Mouse (Mus musculus) spleen, adult 2 months (tissue): ENCODE results near the gene Cers5. TPM values are rescaled to one million over a fixed set of nuclear protein-coding genes. Genes with fewer than 3 reads are reported as not detected.

Source experiments
- DNase-seq, 2 experiments: peaks; one replicate each; pipeline versions ENCODE4 v3.0.0 to v3.0.0-alpha.2; 2012 to 2021; ENCODE audit warnings: low spot score in 2 of 2, low read depth in 1 of 2
- H3K27ac ChIP-seq: fragments of 200-500 bp; 2 replicates; pipeline ENCODE4 v1.5.1; 2012; ENCODE audit warnings: low read length, inconsistent platforms; ENCODE audit not compliant: insufficient read depth
- H3K27me3 ChIP-seq: fragments of 200-500 bp; 2 replicates; pipeline ENCODE4 v1.6.1; 2012; ENCODE audit warnings: mild to moderate bottlenecking, moderate library complexity, low read length, inconsistent platforms; ENCODE audit not compliant: control insufficient read depth, insufficient read depth
- H3K36me3 ChIP-seq: fragments of 200-500 bp; 2 replicates; pipeline ENCODE4 v1.6.1; 2012; ENCODE audit warnings: mild to moderate bottlenecking, low read length, inconsistent platforms; ENCODE audit not compliant: control insufficient read depth, insufficient read depth
- H3K4me1 ChIP-seq: fragments of 200-500 bp; 2 replicates; pipeline ENCODE4 v1.6.1; 2011; ENCODE audit warnings: inconsistent platforms; ENCODE audit not compliant: control insufficient read depth, insufficient read depth, insufficient read length
- H3K4me3 ChIP-seq: fragments of 200-500 bp; 2 replicates; pipeline ENCODE4 v1.5.1; 2011; ENCODE audit warnings: mild to moderate bottlenecking, inconsistent platforms; ENCODE audit not compliant: insufficient read depth, insufficient read length; ENCODE audit errors: extremely low read depth
- CTCF ChIP-seq: fragments of 200-500 bp; IDR thresholded peaks from 2 replicates; pipeline ENCODE4 v1.5.1; 2011; ENCODE audit warnings: mild to moderate bottlenecking, inconsistent platforms; ENCODE audit not compliant: insufficient read depth, insufficient read length, insufficient replicate concordance; ENCODE audit errors: extremely low read depth
- POLR2A ChIP-seq: fragments of 200-500 bp; IDR thresholded peaks from 2 replicates; pipeline ENCODE4 v1.6.1; 2011; ENCODE audit warnings: low read depth, low read length, inconsistent platforms
- WGBS: fragments of 180-500 bp; shearing (Covaris S2); methylation state at CpG from one replicate; pipeline ENCODE4 v1.1.7; 2018; 5-methylcytosine and 5-hydroxymethylcytosine counted together
- polyA plus RNA-seq: library from polyadenylated mRNA; depleted of rRNA; stranded (reverse); fragments of >200 nt; gene quantifications from 2 replicates; pipeline ENCODE4 v1.2.3, GENCODE M21; 2012

Cers5 gene
- polyA plus RNA-seq, 1 experiment = 30.0 TPM

DNA sequence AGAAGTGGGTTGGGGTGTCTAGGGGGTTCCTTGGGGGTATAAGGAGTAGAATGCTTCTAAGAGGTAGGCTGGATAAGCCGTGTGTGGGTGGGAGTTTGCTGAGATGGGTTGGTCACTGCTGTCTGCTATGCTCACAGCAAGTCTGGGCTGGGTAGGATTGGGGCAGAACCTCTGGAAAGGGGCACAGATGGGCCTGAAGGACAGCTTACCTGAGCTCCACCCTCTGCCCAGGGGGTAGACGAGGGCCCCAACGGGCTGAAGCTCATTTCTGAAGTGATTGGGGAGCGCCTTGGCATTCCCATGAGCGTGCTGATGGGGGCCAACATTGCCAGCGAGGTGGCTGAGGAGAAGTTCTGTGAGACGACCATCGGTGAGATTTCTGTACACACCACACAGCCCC lies 52.8 kb downstream of the Cers5 start:
- no peak overlapping the region for H3K4me3 ChIP-seq
- peaks cover 8% of the 10 kb centered on the region; the same call in 1 of the 2 replicates for H3K4me1 ChIP-seq
- H3K27ac ChIP-seq = no peak overlapping the region
- WGBS = 86% methylated on average over 8 of the region's 8 CpGs
- DNase-seq = no peak
- TF ChIP-seq POLR2A (no peak), CTCF (no peak)
- H3K27me3 ChIP-seq = no peaks in the 10 kb centered on the region
- no peaks in the 10 kb centered on the region for H3K36me3 ChIP-seq

DNA sequence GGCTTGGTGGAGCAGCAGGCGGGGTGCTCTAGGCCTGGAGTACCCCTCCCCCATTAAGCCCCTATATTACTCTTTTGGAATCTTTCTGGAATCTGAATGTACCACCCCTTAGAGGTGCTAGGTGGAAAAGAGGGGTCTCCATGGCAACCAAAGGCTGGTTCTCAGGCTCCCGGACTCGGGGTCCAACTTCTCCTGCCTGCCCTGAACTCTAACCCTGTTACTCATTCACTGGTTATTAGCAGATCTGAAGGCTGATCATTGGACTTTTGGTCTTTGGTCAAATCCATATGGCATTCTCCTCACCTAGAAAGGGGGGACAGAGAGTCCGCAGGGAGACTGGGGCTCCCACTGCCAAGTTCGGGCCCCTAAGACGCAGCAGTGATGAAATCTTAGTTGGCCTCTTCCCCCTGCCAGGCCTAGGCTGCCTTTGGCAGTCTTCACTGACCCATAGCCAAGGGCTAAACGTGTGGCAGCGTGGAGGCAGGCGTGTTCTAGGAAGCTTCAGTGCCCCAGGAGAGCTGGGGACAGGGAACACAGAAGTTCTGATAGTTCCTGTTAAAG lies 54.1 kb downstream of the Cers5 start:
- Histone ChIP-seq H3K27ac (no peak overlapping the region), H3K36me3 (no peaks in the 10 kb centered on the region), H3K27me3 (no peaks in the 10 kb centered on the region), H3K4me1 (no peaks in the 10 kb centered on the region), H3K4me3 (no peak overlapping the region)
- WGBS = 83% methylated on average over 9 of the region's 9 CpGs
- no peak for DNase-seq
- TF ChIP-seq POLR2A (no peak), CTCF (no peak)

DNA sequence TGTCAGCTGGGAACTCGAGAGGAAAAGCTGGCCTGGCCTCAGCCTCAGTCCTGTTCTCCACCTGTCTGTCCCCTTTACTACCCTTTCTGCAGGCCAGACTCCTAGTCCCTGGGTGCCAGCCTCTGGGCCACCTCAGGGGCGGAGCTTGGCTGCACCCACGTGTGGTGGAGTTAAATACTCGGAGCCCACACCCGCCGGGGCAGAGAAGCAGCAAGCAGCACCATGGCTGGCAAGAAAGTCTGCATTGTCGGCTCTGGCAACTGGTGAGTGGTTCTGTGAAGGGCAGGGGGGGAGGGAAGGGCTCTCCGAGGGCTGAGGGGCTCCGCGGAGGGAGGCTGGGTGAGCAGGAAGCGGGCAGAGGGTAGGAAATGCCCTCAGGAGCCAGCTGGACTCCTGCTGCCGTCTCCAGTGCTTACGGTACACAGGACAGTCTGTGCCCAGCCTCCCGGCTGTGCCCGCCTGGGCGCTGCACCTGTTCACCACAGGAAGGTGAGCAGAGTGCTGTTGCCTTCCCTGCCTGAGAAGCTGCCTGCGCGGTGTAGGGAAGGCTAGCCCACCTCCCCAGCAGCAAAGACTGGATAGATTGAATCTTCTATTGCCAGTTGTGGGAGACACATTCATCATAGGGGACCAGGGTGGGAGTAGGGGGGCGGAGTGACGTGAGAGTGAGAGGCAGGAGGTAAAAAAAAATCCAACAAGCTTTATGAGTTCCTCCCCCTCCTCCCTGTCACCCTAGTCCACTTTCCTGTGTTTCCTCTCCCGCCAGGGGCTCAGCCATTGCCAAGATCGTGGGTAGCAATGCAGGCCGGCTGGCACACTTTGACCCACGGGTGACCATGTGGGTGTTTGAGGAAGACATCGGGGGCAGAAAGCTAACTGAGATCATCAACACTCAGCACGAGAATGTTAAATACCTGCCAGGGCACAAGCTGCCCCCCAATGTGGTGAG lies 55.0 kb downstream of the Cers5 start, which contains the start of gene Gpd1:
TSS of gene Gpd1 (plus strand) at position 130 of the 949 bp plus-strand sequence.
- no peaks in the 10 kb centered on the region for H3K27me3 ChIP-seq

DNA sequence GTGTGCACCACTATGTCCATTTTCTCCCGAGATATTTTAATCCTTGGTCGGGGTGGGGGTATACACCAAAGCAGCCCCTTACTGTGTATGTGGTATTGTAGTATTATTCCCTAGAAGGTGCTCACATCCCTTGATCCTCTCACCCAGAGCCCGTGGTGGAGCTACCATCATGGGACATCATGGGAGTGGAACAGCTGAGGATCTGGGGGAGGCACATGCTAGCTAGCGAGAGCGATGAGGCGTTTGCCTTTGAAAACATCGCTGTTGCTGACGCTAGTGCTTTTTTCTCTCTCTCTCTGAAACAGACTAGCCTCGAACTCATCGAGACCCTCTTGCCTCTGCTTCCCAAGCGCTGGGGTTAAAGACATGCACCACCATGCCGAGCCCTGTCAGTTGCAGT lies 55.9 kb downstream of the Cers5 start:
- no peak for DNase-seq
- Histone ChIP-seq H3K27ac (no peak overlapping the region), H3K36me3 (peaks cover 7% of the 10 kb centered on the region; the same call in 1 of the 2 replicates), H3K4me1 (no peaks in the 10 kb centered on the region), H3K27me3 (no peaks in the 10 kb centered on the region), H3K4me3 (no peak overlapping the region)
- WGBS = 91% methylated on average over 12 of the region's 12 CpGs
- no peak for TF ChIP-seq POLR2A
- TF ChIP-seq CTCF = no peak

More for the DNA sequence above, 55.0 kb downstream of the Cers5 start, which contains the start of gene Gpd1:
- Histone ChIP-seq H3K27ac (no peak within 1 kb of the TSS), H3K4me1 (no peaks in the 10 kb centered on the region), H3K4me3 (no peak within 1 kb of the TSS; the same call in 1 of the 2 replicates), H3K36me3 (peaks cover under 1% of the 10 kb centered on the region; the same call in 1 of the 2 replicates)
- DNase-seq = no peak
- TF ChIP-seq CTCF (no peak), POLR2A (no peak)
- 16% methylated on average over 26 of the region's 26 CpGs for WGBS

DNA sequence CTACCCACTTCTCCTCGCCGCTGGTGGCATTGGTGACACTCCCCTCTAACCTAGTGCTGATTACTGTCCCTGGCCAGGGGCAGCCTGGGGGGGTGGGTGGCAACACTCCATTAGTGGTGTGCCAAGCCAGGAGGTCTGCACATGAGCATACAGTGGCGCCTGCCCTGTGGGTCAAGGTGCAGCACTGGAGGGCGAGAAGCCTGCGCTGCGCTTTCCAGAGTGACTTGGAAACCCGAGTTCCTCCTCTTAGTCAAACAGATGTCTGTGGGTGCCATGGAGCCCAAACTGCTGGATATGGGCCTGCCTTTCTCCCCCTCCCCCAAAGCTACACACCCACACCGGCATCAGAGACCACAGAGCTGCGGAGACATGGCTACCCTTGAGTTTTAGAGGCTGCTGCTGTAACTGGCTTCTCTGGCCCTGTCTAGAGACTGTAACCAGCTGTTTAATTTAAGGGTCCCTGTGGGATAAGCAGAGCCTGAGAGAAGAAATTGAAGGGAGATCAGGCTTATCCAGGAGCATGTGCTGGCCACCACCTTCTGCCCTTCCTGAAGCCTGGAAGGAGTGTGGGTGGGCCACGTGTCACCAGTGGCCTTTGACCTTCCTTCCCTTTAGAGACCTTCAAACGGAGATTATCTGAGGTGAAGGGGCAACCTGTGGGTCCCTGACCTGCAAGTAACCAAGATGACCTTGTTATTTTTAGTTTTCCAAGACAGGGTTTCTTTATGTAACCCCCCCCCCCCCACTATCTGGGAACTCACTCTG lies 56.5 kb downstream of the Cers5 start:
- no peak overlapping the region for H3K4me3 ChIP-seq
- H3K27me3 ChIP-seq = no peaks in the 10 kb centered on the region
- 82% methylated on average over 11 of the region's 11 CpGs for WGBS
- no peaks in the 10 kb centered on the region for H3K4me1 ChIP-seq
- no peak overlapping the region for H3K27ac ChIP-seq
- peaks cover 11% of the 10 kb centered on the region for H3K36me3 ChIP-seq
- no peak for DNase-seq
- no peak for TF ChIP-seq POLR2A

DNA sequence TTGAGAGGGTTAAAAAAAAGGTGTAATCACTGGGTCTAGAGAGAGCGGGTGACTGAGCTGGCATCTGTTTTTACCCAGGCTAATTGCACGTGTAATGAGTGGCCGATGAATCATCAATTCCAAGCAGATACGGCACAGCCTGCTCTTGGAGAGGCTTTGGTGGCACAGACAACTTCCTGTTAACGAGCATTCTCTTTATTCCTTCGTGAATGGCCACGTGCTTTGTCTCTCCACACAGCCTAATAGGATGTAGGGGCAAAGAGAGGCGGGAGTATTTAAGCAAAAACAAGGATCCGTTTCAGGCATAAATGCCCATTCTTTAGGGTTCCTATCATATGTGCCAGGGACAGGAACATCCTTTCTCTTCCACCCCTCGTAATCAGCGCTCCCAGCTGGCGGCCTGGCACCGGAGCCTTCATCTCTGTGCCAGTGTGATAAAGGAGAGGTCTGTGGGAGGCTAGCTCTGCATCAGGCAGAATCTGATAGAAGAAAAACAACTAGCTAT lies 57.3 kb downstream of the Cers5 start:
- 76% methylated on average over 13 of the region's 13 CpGs for WGBS
- no peak for DNase-seq
- no peaks in the 10 kb centered on the region for H3K27me3 ChIP-seq
- no peaks in the 10 kb centered on the region for H3K4me1 ChIP-seq
- H3K27ac ChIP-seq = no peak overlapping the region
- no peak for TF ChIP-seq CTCF
- no peak for TF ChIP-seq POLR2A
- H3K36me3 ChIP-seq = peaks cover 16% of the 10 kb centered on the region
- H3K4me3 ChIP-seq = no peak overlapping the region
